Mouse (Mus musculus) bone marrow, adult 2 months (tissue): ENCODE measurements at regions not wholly inside any gene's neighbourhood (a gene's known extent, or its start where the extent isn't known, plus 50 kb on each side); places are given as distances from the start of the nearest gene placed in this dataset.

Source experiments
- H3K27ac ChIP-seq: fragments of 200-500 bp; 2 replicates; pipeline ENCODE4 v1.5.1; 2012; ENCODE audit warnings: low read depth, mild to moderate bottlenecking, control low read depth, inconsistent platforms, low read length; ENCODE audit not compliant: control insufficient read depth, poor library complexity, insufficient read depth
- H3K4me1 ChIP-seq: fragments of 200-500 bp; 2 replicates; pipeline ENCODE4 v1.6.1; 2011; ENCODE audit warnings: low read length; ENCODE audit not compliant: control insufficient read depth, insufficient read depth
- H3K4me3 ChIP-seq: fragments of 200-500 bp; replicated peaks from 2 replicates; pipeline ENCODE3; 2011; ENCODE audit warnings: mild to moderate bottlenecking, low read depth, low read length, control low read depth; ENCODE audit not compliant: control insufficient read depth
- CTCF ChIP-seq: fragments of 200-500 bp; IDR thresholded peaks from 2 replicates; pipeline ENCODE4 v1.5.1; 2011; ENCODE audit warnings: low read length, control low read depth; ENCODE audit not compliant: control insufficient read depth, insufficient read depth
- POLR2A ChIP-seq: fragments of 200-500 bp; IDR thresholded peaks from 2 replicates; pipeline ENCODE4 v1.6.1; 2011; ENCODE audit warnings: low read depth, mild to moderate bottlenecking, control low read depth, low read length, borderline replicate concordance; ENCODE audit not compliant: control insufficient read depth
- WGBS: fragments of 180-500 bp; shearing (Covaris S2); methylation state at CpG from one replicate; pipeline ENCODE4 v1.1.7; 2018; 5-methylcytosine and 5-hydroxymethylcytosine counted together

- Histone ChIP-seq H3K4me3 (no peak overlapping the region), H3K4me1 (no peaks in the 10 kb centered on the region), H3K27ac (no peak overlapping the region)
- WGBS: 71% methylated on average over 11 of the region's 11 CpGs
- no peak for TF ChIP-seq POLR2A
These were observed 469.0 kb downstream of the Rps24 start for GRCm38 (mm10) chr14:24955891-24956410.

GRCm38 (mm10) chr14:24956528-24957210 is 469.7 kb downstream of the Rps24 start:
- Histone ChIP-seq H3K27ac (no peak overlapping the region), H3K4me1 (no peaks in the 10 kb centered on the region), H3K4me3 (no peak overlapping the region)
- TF ChIP-seq POLR2A (no peak), CTCF (no peak)
- 39% methylated on average over 2 of the region's 2 CpGs for WGBS

GRCm38 (mm10) chr14:24957392-24957791 is 470.5 kb downstream of the Rps24 start:
- WGBS: 64% methylated on average over 4 of the region's 4 CpGs
- no peak for TF ChIP-seq CTCF
- no peak for TF ChIP-seq POLR2A
- Histone ChIP-seq H3K4me1 (no peaks in the 10 kb centered on the region), H3K4me3 (no peak overlapping the region), H3K27ac (no peak overlapping the region)

GRCm38 (mm10) chr14:24958821-24959220 is 471.9 kb downstream of the Rps24 start:
- Histone ChIP-seq H3K4me1 (no peaks in the 10 kb centered on the region), H3K4me3 (no peak overlapping the region), H3K27ac (no peak overlapping the region)
- WGBS: 84% methylated on average over 4 of the region's 4 CpGs
- TF ChIP-seq POLR2A (no peak), CTCF (no peak)

GRCm38 (mm10) chr14:24959401-24959800 is 472.5 kb downstream of the Rps24 start:
- Histone ChIP-seq H3K4me1 (no peaks in the 10 kb centered on the region), H3K4me3 (no peak overlapping the region), H3K27ac (no peak overlapping the region)
- 65% methylated on average over 1 of the region's 1 CpGs for WGBS
- no peak for TF ChIP-seq CTCF
- no peak for TF ChIP-seq POLR2A

GRCm38 (mm10) chr14:24960082-24960482 is 473.2 kb downstream of the Rps24 start:
- WGBS: 73% methylated on average over 5 of the region's 5 CpGs

GRCm38 (mm10) chr14:24960875-24961274 is 473.9 kb downstream of the Rps24 start:
- Histone ChIP-seq H3K27ac (no peak overlapping the region), H3K4me1 (no peaks in the 10 kb centered on the region), H3K4me3 (no peak overlapping the region)
- no peak for TF ChIP-seq CTCF
- WGBS: 66% methylated on average over 3 of the region's 3 CpGs

More at GRCm38 (mm10) chr14:24960082-24960482, 473.2 kb downstream of the Rps24 start:
- TF ChIP-seq CTCF (no peak), POLR2A (no peak)
- Histone ChIP-seq H3K27ac (no peak overlapping the region), H3K4me1 (no peaks in the 10 kb centered on the region), H3K4me3 (no peak overlapping the region)

GRCm38 (mm10) chr14:24961721-24962120 is 474.8 kb downstream of the Rps24 start:
- 65% methylated on average over 3 of the region's 3 CpGs for WGBS
- no peak overlapping the region for H3K27ac ChIP-seq
- no peak overlapping the region for H3K4me3 ChIP-seq
- H3K4me1 ChIP-seq: no peaks in the 10 kb centered on the region
- TF ChIP-seq POLR2A (no peak), CTCF (no peak)

GRCm38 (mm10) chr14:24969584-24969983 is 482.7 kb downstream of the Rps24 start:
- Histone ChIP-seq H3K27ac (no peak overlapping the region), H3K4me1 (no peaks in the 10 kb centered on the region), H3K4me3 (no peak overlapping the region)
- TF ChIP-seq CTCF: no peak
- TF ChIP-seq POLR2A: no peak
- WGBS: 72% methylated on average over 2 of the region's 2 CpGs
